Mouse (Mus musculus) kidney, postnatal 10 days (tissue): Measurements from ENCODE around the gene Dnm3.

Source experiments
- DNase-seq: peaks from one replicate; pipeline ENCODE4 v3.0.0; 2021; ENCODE audit warnings: mixed read lengths

Dnm3 gene

GRCm38 (mm10) chr1:162053186-162053585 lies 424.6 kb downstream of the Dnm3 start:
- DNase-seq, result no peak

DNA sequence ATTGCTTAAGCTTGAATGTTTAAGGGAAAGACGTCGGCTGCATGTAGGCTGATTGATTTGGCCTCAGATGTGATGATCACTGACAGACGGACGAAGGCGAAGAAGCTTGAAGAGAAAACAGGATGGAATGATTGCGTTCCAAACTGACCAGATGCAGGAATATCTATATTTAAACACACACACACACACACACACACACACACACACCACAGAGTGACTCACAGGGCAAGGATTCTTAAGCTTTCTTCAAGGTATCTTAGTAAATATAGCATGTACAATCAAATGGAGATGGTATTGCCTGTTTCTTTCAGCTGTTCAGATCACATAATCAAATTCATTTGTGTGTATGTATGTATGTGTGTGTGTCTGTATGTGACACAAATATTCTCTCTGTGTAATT lies 425.1 kb downstream of the Dnm3 start:
- no peak for DNase-seq

DNA sequence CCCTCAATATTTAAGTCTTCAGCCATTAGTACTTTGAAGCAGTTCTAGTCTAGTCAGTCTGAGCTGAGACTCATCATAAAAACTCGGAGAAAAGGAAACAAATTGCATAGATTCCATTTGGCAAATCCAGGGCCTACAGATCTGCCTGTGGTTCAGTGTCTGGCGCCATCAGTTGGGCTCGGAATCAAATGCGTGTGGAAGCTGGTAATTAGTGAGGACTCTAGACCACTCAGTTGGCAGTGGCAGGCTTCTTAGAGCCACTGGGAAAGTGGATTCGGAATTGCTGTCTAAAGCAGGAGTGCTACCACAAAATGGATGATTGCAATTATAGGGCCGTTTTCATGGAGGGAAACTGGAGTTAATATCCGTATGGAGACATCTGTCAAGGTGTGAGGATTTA lies 425.7 kb downstream of the Dnm3 start:
- no peak for DNase-seq

DNA sequence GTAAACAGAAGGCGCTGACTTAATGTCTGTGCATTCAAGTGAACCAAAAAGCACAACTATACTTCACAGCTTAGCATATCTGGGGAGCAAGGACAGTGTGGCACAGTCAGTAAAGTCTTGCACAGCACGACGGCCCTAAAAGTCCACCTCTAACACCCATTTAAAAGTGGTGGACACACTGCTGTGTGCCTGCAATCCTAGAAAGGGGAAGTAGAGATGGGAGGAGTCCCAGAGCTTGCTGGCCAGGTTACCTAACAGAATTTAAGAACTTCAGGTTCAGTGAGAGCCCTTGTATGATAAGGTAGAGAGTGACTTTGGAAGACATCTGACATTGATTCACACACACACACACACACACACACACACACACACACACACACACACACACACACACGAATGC lies 426.1 kb downstream of the Dnm3 start:
- no peak for DNase-seq

GRCm38 (mm10) chr1:162047673-162048072 lies 430.2 kb downstream of the Dnm3 start:
- DNase-seq, result no peak

- no peak for DNase-seq
These were observed 433.8 kb downstream of the Dnm3 start for GRCm38 (mm10) chr1:162043788-162044717.

GRCm38 (mm10) chr1:162043216-162043615 lies 434.6 kb downstream of the Dnm3 start:
- no peak for DNase-seq

- no peak for DNase-seq
These were observed 435.4 kb downstream of the Dnm3 start for GRCm38 (mm10) chr1:162042384-162042783.

DNA sequence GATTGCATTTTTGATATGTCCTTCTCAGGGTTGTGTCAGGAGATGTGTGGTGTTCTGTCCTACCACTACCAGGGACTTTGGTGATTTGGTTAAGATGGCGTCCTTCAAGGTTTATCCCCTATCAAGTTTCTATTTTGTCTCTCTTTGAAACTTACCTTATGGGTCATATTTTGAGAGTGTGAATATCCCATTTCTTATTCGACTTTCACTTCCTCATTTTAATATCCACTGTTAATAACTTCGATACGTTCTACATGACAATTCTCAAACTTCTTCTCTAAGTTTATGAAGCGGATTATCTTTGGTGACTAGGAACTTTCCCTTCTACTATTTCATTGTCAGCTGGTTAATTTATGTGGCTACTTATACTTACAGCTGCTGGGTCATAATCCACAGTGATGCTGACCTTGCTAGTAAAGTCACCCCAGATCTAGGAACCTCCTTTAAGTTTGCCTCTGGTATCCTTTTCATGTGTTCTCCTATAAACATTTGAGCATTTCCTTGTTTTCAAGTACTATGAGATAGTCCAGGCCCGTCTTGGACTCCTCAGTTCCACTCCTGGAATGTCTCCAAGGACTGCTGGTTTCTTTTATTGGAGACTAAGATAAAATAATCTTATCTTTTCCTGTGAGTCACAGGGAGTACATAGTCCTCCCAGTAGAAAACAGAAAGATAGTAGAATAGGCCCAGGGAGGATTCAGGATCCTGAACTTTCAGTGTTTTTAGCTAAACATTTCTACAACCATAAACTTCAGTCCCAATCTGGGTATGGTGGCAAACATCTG lies 437.2 kb downstream of the Dnm3 start:
- no peak for DNase-seq

- no peak for DNase-seq
These were observed 438.0 kb downstream of the Dnm3 start for GRCm38 (mm10) chr1:162039808-162040207.

- no peak for DNase-seq
These were observed 438.7 kb downstream of the Dnm3 start for GRCm38 (mm10) chr1:162039011-162039595.

DNA sequence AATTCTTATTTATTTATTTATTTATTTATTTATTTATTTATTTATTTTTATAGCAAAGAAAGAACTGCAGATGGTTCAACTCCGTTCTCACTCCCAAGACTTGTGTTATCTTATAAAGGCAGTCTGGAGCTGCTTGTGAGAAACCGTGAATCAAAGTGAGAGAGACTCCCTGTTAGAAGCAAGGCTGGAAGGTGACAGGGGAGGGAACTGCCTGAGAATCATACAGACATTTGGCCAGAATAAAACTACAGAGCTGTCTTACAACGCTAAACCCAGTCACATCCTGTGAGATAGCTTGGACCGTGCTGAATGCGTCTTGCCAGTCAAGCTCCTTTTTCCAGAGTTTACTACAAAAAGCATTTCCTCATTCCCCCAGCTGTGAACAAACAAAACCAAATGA lies 439.4 kb downstream of the Dnm3 start:
- DNase-seq, result no peak

- peak; percentile 75 for DNase-seq
These were observed 439.8 kb downstream of the Dnm3 start for GRCm38 (mm10) chr1:162037968-162038421.

- no peak for DNase-seq
These were observed 440.6 kb downstream of the Dnm3 start for GRCm38 (mm10) chr1:162037185-162037765.

- no peak for DNase-seq
These were observed 441.4 kb downstream of the Dnm3 start for GRCm38 (mm10) chr1:162036461-162036835.

DNA sequence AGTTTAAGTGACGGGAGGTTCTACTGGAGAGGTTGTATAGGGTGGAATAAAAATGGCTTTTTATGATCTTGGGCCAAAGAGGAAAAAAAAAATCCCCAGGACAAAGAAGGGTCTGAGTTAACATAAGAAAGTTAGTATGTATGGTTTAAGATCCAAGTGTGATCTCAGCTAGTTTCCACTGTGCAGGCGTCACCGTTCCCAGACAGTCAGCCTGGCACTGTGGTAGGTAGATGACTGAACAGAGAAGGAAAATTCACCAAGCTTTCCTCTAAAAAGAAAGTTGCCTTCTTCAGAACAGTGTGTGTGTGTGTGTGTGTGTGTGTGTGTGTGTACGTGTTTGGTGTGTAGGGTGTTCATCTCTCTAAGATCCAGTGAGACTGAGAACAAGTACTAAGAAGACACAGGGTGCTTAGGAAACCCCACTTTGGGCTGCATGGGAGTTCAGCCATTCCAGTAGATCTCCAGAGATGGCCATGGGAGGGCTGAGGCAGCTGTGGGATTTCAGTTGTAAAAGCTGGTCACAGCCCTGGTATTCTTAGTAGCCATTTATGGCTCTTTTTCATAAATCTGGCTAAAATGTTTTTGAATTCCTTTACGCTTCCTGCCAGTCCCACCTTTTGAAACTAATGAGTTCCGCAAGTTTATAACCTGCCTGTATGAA lies 441.9 kb downstream of the Dnm3 start:
- DNase-seq, result no peak

GRCm38 (mm10) chr1:162023681-162024270 lies 454.1 kb downstream of the Dnm3 start:
- no peak for DNase-seq

- DNase-seq, result no peak
These were observed 457.1 kb downstream of the Dnm3 start for GRCm38 (mm10) chr1:162020766-162021165.

GRCm38 (mm10) chr1:162020303-162020731 lies 457.5 kb downstream of the Dnm3 start:
- no peak for DNase-seq

DNA sequence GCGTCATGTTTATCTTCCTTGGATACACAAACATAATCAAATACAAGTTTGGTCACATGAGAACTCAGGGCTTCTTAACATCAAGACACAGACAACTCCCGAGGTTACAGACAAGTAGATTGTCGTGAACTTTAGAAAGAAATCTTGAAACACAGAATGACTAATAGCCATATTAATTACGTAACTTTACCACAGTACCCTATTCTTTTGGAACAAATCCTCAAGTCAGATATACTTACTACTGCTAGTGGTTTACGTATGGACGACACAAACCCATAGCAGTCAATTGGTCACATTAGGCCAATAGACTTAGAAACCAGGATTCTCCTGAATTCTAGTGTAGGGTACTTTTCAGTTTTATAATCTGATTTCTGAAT lies 459.2 kb downstream of the Dnm3 start:
- DNase-seq, result no peak

- no peak for DNase-seq
These were observed 459.7 kb downstream of the Dnm3 start for GRCm38 (mm10) chr1:162017975-162018600.

DNA sequence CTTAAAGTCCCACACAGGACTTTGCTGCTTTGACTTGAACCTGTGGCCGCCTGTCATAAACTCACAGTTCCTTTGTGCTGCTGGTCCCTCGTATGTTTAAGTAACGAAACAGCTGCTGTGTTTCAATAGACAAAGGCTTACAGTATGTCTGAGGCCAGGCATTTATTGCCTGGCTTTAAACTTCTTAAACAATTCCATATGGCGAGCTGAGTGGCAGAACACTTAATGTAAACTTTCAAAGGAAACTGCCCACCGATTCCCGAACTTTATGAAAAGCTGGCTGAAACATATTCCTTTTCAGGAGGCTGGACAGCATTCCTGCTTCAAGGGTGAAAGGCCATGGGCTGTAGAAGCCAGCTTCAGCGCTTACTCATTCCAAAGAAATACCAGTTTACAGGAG lies 460.9 kb downstream of the Dnm3 start:
- no peak for DNase-seq
